Mouse (Mus musculus) erythroid progenitor cell, adult 5-6 weeks (primary cell): ENCODE data around the gene Slc10a6. TPM values are rescaled to one million over a fixed set of nuclear protein-coding genes. Genes with fewer than 3 reads are reported as not detected.

Experiments
- ATAC-seq: replicated peaks from 2 replicates; pipeline ENCODE4 v1.8.0; 2016; ENCODE audit warnings: moderate number of reproducible peaks, mild to moderate bottlenecking, moderate TSS enrichment, inconsistent platforms; ENCODE audit not compliant: poor library complexity, low FRiP score, severe bottlenecking
- total RNA-seq, 2 experiments: library from RNA; stranded (forward) in 1 of 2; stranded (reverse) in 1 of 2; fragments of 150-400 nt in 1 of 2; fragments of 186-747, 209-891 nt in 1 of 2; gene quantifications; 2 replicates each; pipeline versions ENCODE4 v1.2.3 to v1.2.4; 2015 to 2017; ENCODE audit warnings: low replicate concordance in 2 of 2

Slc10a6 gene
- total RNA-seq (2015; ENCODE audit: low replicate concordance): not detected in 2 replicates
- not detected in 2 replicates for total RNA-seq (2017; ENCODE audit: low replicate concordance)

GRCm38 (mm10) chr5:103629111-103629764 lies at the start of gene Slc10a6:
TSS of gene Slc10a6 (minus strand) at chr5:103629403.
- no peak for ATAC-seq

- ATAC-seq: no peak
These were observed 49.8 kb upstream of the Slc10a6 start for GRCm38 (mm10) chr5:103678974-103679373.

GRCm38 (mm10) chr5:103677894-103678293 lies 48.7 kb upstream of the Slc10a6 start:
- no peak for ATAC-seq

- no peak for ATAC-seq
These were observed 47.2 kb upstream of the Slc10a6 start for GRCm38 (mm10) chr5:103676289-103676881.

- ATAC-seq: no peak
These were observed 45.3 kb upstream of the Slc10a6 start for GRCm38 (mm10) chr5:103674482-103674881.

GRCm38 (mm10) chr5:103673611-103674010 lies 44.4 kb upstream of the Slc10a6 start:
- ATAC-seq: no peak

- ATAC-seq: no peak
These were observed 42.7 kb upstream of the Slc10a6 start for GRCm38 (mm10) chr5:103671858-103672257.

GRCm38 (mm10) chr5:103665876-103666275 lies 36.7 kb upstream of the Slc10a6 start:
- ATAC-seq: no peak

- ATAC-seq: no peak
These were observed 35.7 kb upstream of the Slc10a6 start for GRCm38 (mm10) chr5:103664932-103665331.

- ATAC-seq: no peak
These were observed 30.4 kb upstream of the Slc10a6 start for GRCm38 (mm10) chr5:103659571-103659970.

- ATAC-seq: no peak
These were observed 29.7 kb upstream of the Slc10a6 start for GRCm38 (mm10) chr5:103658921-103659320.

GRCm38 (mm10) chr5:103655346-103656118 lies 26.3 kb upstream of the Slc10a6 start, which contains the start of gene 1700016H13Rik:
TSS of gene 1700016H13Rik (minus strand) at chr5:103656010.
- 0 out of 2 replicates have a peak, but pooled peaks have one; percentile 65 for ATAC-seq

- ATAC-seq: no peak
These were observed 25.6 kb upstream of the Slc10a6 start for GRCm38 (mm10) chr5:103654780-103655179.

- no peak for ATAC-seq
These were observed 25.0 kb upstream of the Slc10a6 start for GRCm38 (mm10) chr5:103654225-103654624.

- no peak for ATAC-seq
These were observed 18.1 kb upstream of the Slc10a6 start for GRCm38 (mm10) chr5:103647320-103647719.

- ATAC-seq: no peak
These were observed 15.0 kb upstream of the Slc10a6 start for GRCm38 (mm10) chr5:103644167-103644566.

- no peak for ATAC-seq
These were observed 8.0 kb upstream of the Slc10a6 start for GRCm38 (mm10) chr5:103637162-103637561.

GRCm38 (mm10) chr5:103629854-103630580 lies 814 bp upstream of the Slc10a6 start:
- no peak for ATAC-seq

GRCm38 (mm10) chr5:103628499-103628898 lies 704 bp downstream of the Slc10a6 start:
- no peak for ATAC-seq

- no peak for ATAC-seq
These were observed 4.4 kb downstream of the Slc10a6 start for GRCm38 (mm10) chr5:103624831-103625230.
